Mouse (Mus musculus): ENCODE results near the gene Chka.

The Chka gene

GRCm38 (mm10) chr19:3846676-3847604 lies 4.6 kb upstream of the Chka start:
- WGBS: 76% methylated on average over 10 of the region's 10 CpGs

GRCm38 (mm10) chr19:3847711-3848110 lies 3.9 kb upstream of the Chka start:
- WGBS: 91% methylated on average over 5 of the region's 5 CpGs

GRCm38 (mm10) chr19:3848207-3848808 lies 3.3 kb upstream of the Chka start:
- 90% methylated on average over 7 of the region's 7 CpGs for WGBS

- 89% methylated on average over 2 of the region's 2 CpGs for WGBS
Observed at GRCm38 (mm10) chr19:3849251-3849650, 2.3 kb upstream of the Chka start.

GRCm38 (mm10) chr19:3850076-3850475 lies 1.5 kb upstream of the Chka start:
- WGBS: 62% methylated on average over 5 of the region's 5 CpGs

- 8% methylated on average over 19 of the region's 19 CpGs for WGBS
Observed at GRCm38 (mm10) chr19:3850847-3851469, 615 bp upstream of the Chka start.

GRCm38 (mm10) chr19:3851979-3852681 lies 557 bp downstream of the Chka start:
- under 1% methylated on average over 50 of the region's 74 CpGs for WGBS

GRCm38 (mm10) chr19:3853121-3853520 lies 1.5 kb downstream of the Chka start:
- 79% methylated on average over 10 of the region's 10 CpGs for WGBS

GRCm38 (mm10) chr19:3853891-3854290 lies 2.3 kb downstream of the Chka start:
- 47% methylated on average over 1 of the region's 1 CpGs for WGBS

- WGBS: 45% methylated on average over 6 of the region's 6 CpGs
Observed at GRCm38 (mm10) chr19:3855091-3855490, 3.5 kb downstream of the Chka start.

- 26% methylated on average over 4 of the region's 4 CpGs for WGBS
Observed at GRCm38 (mm10) chr19:3855601-3856000, 4.0 kb downstream of the Chka start.

- 45% methylated on average over 3 of the region's 3 CpGs for WGBS
Observed at GRCm38 (mm10) chr19:3857220-3857619, 5.6 kb downstream of the Chka start.

GRCm38 (mm10) chr19:3862713-3863112 lies 11.1 kb downstream of the Chka start:
- WGBS: 40% methylated on average over 2 of the region's 2 CpGs

GRCm38 (mm10) chr19:3864960-3865359 lies 13.4 kb downstream of the Chka start:
- 86% methylated on average over 2 of the region's 2 CpGs for WGBS

- 50% methylated on average over 1 of the region's 1 CpGs for WGBS
Observed at GRCm38 (mm10) chr19:3868290-3868689, 16.7 kb downstream of the Chka start.

GRCm38 (mm10) chr19:3872373-3872772 lies 20.8 kb downstream of the Chka start:
- WGBS: 51% methylated on average over 4 of the region's 4 CpGs

GRCm38 (mm10) chr19:3875045-3875444 lies 23.5 kb downstream of the Chka start:
- 85% methylated on average over 7 of the region's 7 CpGs for WGBS

GRCm38 (mm10) chr19:3880054-3880848 lies 28.7 kb downstream of the Chka start:
- 90% methylated on average over 6 of the region's 6 CpGs for WGBS

- 40% methylated on average over 4 of the region's 4 CpGs for WGBS
Observed at GRCm38 (mm10) chr19:3882214-3882613, 30.6 kb downstream of the Chka start.

GRCm38 (mm10) chr19:3884325-3884990 lies 32.9 kb downstream of the Chka start:
- 57% methylated on average over 6 of the region's 6 CpGs for WGBS

GRCm38 (mm10) chr19:3889096-3889495 lies 37.5 kb downstream of the Chka start:
- 81% methylated on average over 5 of the region's 5 CpGs for WGBS
